Mouse (Mus musculus): Measurements from ENCODE around the gene Gigyf1.

Gigyf1 gene

DNA sequence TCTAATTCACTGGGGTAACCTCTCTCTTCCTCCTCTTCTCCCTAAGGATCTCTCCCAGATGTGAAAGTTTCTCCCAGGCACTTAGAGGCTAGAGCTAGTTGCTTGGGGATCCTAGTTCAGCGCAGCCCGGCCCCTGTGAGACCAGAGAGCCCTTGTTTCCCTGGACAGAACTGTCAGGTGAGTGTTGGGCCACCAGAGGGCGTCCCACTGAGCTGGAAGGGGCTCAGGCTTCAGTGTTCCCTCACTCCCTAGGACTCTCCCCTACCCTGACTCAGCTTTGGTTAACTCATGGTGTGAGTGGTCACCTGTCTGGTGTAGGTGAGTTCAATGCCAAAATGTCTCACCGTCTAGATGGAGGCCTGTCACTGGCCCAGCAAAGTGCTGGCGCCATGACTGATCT lies at the start of gene Gigyf1:
TSS of gene Gigyf1 (plus strand) at position 113 of the 400 bp plus-strand sequence.
- no peak for DNase-seq

GRCm38 (mm10) chr5:137472252-137472904 lies 46.0 kb upstream of the Gigyf1 start:
- DNase-seq, result no peak

GRCm38 (mm10) chr5:137474351-137474750 lies 44.0 kb upstream of the Gigyf1 start:
- no peak for DNase-seq

DNA sequence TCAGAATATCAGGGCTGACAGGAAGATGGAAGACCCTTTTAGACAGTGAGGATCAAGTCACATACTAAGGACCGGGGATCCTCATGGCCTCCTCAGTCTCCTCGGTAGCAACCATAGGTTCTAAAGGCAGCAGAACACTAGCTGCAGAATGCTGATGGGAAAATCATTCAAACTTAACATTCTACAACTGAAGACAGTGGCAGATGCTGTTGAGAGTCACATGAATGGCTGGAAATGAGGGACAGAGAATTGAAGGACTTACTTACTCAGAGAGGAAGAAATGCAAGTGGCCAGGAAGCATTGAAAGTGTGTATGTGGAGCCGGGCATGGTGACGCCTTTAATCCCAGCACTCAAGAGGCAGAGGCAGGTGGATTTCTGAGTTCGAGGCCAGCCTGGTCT lies 41.4 kb upstream of the Gigyf1 start, which contains the start of gene Zan:
TSS of gene Zan (minus strand) at position 101 of the 400 bp plus-strand sequence.
- no peak for DNase-seq

DNA sequence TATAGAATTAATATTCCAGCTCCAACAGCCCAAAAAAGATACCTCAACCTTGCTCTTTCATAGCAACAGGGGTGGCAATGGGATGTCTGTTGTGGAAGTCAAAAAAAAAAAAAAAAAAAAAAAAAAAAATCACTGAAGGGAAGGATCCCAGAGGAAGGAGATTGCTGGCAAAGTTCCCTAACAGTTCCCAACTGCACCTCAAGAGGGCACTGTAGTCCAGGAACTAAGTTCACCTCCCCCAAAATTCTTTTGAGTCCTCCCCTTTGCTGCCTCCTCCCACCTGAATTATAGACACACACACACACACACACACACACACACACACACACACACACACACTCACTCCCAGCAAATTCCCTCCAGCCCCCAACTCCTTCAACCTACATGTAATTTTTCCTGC lies 37.2 kb upstream of the Gigyf1 start:
- DNase-seq, result peak; percentile 57

- DNase-seq, result no peak
Measured at GRCm38 (mm10) chr5:137481897-137482296, 36.5 kb upstream of the Gigyf1 start.

DNA sequence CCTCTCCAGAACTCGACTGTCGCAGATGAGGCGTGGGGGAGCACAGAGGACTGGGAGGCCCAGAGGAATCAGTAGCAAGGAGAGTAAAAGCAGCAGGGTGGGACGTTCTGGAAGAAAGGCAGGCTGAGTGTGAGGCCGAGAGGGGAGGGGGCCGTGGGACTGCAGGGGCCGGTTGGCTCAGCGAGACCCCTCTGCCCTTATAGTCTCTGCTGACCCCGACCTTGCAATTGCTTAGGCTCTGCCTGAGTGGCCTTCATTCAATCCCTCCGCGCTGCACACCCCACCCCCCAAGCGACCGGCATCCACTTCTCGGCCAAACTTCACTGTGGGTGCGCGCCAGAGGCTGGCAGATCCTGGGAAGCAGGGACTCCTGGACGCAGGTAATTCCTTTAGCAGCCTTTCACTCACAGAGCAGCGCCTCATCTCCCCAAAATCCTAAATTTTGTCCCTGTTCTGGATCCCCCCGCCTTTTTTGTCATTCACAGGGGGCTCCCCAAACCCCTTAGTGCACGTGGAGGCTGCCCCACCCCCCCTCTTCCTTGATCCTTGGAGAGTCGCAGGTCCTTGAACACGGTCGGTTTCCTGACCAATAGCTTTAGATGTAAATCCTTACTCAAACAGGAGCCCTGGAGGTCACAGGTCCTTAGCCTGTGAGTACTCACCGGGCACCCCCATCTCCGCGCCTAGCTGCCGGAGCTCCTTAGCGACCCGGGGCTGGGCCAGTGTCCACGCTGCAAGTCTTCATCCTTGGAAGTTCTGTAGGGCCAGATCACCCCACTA lies 33.1 kb upstream of the Gigyf1 start:
- no peak for DNase-seq

DNA sequence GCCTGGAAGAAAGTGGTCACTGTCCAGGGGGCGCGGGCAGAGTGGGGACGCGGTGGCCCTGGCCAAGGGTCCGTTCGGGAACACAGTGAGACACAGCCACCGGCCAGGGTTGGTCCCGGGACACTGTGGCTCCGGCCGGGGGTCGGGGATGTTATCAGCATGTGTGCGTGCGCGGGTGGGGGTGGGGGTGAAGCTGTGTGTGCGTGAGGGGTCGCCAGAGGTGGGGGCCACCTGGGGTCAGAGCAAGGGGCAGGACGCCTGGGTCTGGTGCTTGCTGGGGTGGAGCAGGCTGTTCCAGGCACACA lies 32.5 kb upstream of the Gigyf1 start:
- DNase-seq, result no peak

GRCm38 (mm10) chr5:137487616-137488015 lies 30.7 kb upstream of the Gigyf1 start:
- no peak for DNase-seq

DNA sequence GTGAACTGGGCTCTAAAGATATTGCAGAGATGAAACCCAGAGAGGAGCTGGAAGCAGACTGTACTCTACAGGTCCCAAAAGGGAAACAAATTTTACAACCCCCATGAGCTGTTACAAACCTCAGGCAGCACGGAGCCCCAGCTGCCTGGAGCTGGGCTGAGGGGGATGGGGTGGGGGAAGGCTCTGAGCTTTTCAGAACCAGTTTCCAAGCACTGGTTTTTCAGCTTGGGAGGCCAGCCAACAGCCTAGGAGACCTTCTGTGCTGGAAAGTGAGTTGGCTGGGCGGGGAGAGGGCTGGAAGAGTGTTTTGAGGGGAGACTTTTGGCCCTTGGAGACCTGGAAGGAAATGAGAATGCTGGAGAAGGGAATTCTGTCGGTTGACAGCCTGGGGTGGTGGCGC lies 26.8 kb upstream of the Gigyf1 start:
- no peak for DNase-seq

DNA sequence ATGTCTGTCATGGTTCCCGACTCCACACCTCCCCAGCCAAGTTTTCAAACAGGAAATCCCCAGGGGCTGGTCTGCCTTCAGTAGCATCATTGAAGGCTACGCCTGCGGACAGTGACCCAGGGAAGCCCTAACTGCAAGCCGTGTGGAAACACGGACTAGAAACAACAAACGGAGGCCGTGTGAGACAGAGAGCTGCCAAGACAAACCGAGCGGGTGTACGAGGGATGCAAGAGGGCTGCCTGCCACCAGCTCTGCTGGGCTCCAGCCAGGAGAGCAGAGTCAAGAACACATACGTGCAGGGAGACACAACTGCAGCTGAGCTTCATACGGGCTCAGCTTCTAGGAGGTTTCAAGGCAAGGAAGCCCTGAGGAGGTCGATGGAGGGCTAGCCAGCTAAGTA lies 24.5 kb upstream of the Gigyf1 start:
- DNase-seq, result no peak

GRCm38 (mm10) chr5:137500186-137500585 lies 18.2 kb upstream of the Gigyf1 start:
- no peak for DNase-seq

- peak; percentile 100 for DNase-seq
Measured at GRCm38 (mm10) chr5:137501709-137502666, 16.4 kb upstream of the Gigyf1 start, which contains the start of gene Pop7. Gene Pop7 (minus strand): TSS chr5:137502518.

DNA sequence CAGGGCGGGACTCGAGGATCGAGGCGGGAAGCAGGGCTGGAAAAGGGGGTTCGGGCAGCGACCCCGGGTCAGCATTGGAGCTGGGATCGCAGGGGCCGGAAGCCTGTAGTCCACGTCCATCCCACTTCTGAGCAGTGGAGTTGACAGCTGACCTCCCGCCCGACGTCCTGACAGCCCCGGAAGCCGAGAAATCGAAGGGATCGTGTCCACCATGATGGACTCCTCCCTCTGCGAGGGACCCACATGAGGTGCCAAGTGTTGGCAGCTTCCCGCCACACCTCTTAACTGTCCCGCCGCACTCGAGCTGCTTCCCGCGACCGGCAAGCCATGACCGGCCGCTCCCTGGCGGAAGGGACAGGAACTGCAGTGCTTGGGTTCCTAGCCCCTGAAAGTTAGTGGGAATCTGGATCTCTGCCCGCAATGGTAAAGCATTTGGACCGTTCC lies 15.7 kb upstream of the Gigyf1 start:
- peak; percentile 86 for DNase-seq

- DNase-seq, result peak; percentile 40
Measured at GRCm38 (mm10) chr5:137504041-137504440, 14.3 kb upstream of the Gigyf1 start.

DNA sequence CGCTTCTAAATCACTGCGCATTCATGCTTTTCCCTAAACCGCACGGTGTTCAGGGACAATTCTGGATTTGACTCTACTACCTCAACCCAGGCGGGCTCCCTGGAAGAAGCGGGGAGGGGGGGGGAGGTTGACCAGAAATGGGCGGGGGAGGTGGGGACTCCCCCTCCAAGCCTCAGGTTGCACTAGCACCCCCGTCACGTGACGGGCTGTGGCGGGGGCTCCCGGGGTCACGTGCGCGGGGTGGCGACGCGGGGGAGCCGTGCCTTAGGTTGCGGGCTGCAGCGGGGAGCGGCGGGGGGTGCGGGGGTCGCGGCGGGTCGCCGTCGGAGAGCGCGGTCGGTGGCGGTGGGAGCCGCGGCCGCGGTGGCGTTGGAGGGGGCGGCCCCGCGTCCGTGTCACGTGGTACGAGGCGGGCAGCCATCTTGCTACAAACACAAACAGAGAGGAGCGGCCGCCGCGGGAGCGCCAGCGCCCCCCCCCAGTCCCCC lies 8.3 kb upstream of the Gigyf1 start:
- DNase-seq, result peak; percentile 84

- peak; percentile 47 for DNase-seq
Measured at GRCm38 (mm10) chr5:137510573-137511390, 7.6 kb upstream of the Gigyf1 start.

DNA sequence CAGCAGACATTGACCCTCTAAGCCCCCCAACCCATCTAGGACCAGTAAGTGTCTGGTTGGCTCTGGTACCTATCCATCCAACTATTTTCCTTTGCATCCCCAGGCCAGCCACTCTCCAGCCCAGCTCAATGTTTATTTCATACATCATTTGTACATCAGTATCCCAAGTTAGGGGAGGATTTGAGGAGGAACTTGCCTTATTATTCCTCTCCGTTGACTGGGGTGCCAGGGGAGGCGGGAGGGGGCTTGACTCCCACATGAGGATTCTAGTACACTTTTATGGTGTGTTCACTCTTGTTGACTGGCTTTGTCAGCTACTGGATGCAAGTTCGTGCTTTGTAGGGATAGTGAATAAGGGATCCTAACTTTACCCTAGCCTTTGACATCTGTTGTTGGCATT lies 6.6 kb upstream of the Gigyf1 start:
- DNase-seq, result no peak

DNA sequence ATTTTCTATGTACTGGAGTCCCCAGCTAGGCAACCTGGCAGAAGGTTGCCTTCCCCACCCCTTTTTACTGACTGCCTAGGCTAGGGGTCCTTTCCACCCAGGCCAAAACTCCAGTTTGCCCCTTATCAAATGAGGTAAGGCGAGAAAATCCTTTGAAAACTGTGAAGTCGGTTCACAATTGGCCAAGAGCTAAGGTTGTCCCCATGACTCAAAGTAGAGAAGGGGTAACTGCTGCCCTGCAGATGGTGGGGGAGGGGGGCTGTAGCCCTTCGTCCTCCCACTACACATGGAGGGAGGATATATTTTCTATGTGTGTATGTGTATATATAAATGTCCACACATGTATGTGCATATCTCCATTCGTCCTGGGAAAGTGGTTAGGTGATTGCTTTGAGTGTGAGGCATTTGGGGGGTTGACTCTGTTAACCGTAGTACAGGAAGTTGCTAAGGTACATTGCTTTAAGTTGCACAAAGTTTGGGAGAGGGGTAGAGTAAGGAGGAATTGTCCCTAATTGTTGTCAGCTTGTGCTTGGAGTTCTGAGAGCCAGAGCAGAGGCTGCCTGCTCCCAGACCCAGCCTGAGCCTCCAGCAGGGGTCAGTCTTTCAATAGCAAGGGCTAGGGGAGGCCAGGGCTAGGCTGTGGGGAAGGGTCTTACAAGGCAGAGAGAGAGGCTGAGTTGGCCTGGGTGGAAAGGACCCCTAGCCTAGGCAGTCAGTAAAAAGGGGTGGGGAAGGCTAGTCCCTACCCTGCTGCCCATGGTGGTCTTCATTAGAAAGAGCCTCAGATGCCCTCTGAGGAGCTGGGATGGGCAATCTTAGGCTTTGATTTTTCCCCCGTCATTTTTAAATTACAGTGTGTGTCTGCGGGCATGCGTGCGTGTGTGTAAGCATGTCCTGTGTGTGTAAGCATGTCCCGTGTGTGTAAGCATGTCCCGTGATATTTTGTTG lies 5.2 kb upstream of the Gigyf1 start:
- DNase-seq, result peak; percentile 25

DNA sequence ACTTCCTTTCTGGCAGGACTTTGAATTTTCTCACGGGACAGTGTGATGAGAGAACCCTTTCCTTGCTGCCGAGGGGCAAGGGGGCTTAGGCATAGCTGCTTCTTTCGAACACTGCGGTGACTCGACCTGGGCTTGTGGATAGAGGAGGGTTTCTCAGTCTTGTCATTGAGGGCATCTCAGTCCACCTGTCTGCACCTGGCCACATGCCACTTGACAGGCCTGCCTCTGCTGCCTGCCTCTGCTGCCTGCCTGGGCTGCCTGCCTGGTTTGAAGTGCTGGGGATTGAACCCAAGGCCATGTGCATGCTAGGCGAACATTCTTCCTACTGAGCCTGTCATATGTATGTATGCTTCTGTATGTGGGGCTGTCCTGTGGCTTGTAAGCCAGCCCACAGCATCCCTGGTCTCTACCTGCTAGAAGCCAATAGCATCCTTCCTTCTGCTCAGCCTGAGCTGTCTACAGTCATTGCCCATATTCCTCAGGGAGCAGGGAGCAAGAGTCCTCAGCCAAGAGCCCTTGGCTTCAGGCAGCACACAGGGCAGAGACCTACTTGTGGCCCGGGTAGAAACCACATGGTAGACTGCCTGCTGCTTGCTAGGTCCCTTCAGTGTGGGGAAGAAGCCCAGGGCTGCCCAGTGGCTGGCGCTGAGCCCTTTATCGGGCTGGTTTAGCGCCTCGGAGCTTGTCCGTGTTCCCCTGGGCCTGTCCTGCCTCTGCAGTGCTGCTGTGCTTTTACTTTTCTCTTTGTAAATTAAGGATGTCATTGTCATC lies 4.2 kb upstream of the Gigyf1 start:
- DNase-seq, result no peak

Data from thymus, postnatal 25 days (tissue).